Comparison of ENCODE assay signal across 7 mouse cellular contexts in the genomic region with DNA sequence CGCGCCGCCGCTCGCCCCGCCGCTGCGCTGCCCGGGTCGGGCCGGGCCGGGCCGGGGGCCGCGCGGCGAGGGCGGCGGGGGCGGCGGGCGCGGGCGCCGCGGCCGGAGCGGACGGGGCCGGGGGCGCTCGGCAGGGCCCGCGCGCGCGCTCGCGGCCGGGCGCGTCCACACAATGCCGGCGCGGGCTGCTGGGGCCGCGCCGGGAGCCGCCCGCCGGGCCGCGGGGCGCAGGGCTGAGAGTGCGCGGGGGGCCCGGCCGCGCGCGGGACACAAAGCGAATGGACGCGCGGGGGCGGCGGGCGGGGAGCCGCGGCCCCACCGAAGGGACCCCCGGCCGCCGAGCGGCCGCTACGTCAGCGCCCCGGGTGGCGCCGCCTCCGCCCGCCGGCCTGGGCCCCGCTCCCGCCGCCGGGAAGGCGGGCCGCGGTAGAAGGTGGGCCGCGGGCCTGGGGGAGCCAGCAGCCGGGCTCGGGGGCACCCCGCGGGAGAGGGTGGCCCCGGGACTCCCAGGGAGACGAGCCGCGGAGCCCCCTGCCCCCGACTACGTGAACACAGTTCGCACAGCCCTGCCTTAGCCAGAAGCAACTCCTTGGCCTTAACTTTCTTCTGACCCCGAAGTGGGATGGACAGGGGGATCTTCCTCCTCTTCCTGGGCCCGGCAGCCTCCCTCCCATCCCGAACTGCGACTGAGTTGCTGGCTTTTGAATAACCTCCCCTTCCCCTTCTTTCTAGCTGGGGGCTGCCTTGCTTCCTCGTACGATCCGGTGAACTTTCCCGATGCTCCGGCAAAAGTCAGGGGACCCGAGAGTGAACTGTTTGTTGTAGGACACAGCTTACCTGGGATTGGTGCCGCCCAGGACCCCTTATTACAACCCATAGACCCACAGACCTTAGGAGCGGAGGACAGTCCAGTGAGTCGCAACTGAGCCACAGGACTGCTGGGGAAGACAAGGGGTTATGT. TPM values are rescaled to one million over a fixed set of nuclear protein-coding genes. Genes with fewer than 3 reads are reported as not detected.
DNase-seq lines count a peak whose midpoint lies in the region; ATAC-seq and TF ChIP-seq lines count a peak whose summit lies in the region.

A gene (minus strand): TSS at position 349 of the 961 bp plus-strand sequence.

- H3K27ac ChIP-seq in embryonic fibroblast, embryonic 13.5 days (ENCODE audit: insufficient read depth, low read length), result peak within 1 kb of the TSS; percentile 12; the same call in 1 of the 2 replicates
- H3K27ac ChIP-seq in heart, embryonic 14.5 days (replicated peaks in 1 of 2; ENCODE audit: control insufficient read depth in 1 of 2, insufficient read depth in 1 of 2, low read depth in 2 of 2, low read length in 2 of 2), result peak within 1 kb of the TSS; percentile 81 to 86
- peak within 1 kb of the TSS; percentile 97 for H3K27ac ChIP-seq in lung, postnatal 0 days (ENCODE audit: low read length)

- no peaks in the 10 kb centered on the region for H3K36me3 ChIP-seq in E14TG2a.4 (ENCODE audit: insufficient read depth, low read length)
- 0 out of 2 replicates have a peak, but pooled peaks cover 2% of the 10 kb centered on the region for H3K36me3 ChIP-seq in heart, embryonic 14.5 days (ENCODE audit: control insufficient read depth, insufficient read depth, low read length)
- H3K36me3 ChIP-seq in lung, postnatal 0 days (ENCODE audit: insufficient read depth, low read length), result no peaks in the 10 kb centered on the region

- peak within 1 kb of the TSS; percentile 97 for H3K9ac ChIP-seq in heart, embryonic 14.5 days (ENCODE audit: low read length)
- H3K9ac ChIP-seq in lung, postnatal 0 days (replicated peaks; ENCODE audit: low read depth), result peak within 1 kb of the TSS; percentile 99

- peak within 1 kb of the TSS; percentile 89 for H3K4me2 ChIP-seq in heart, embryonic 14.5 days (ENCODE audit: low read length)
- peak within 1 kb of the TSS; percentile 88 for H3K4me2 ChIP-seq in lung, postnatal 0 days (replicated peaks; ENCODE audit: low read depth, low read length)

- WGBS in heart, embryonic 14.5 days, result under 1% methylated on average over 83 of the region's 117 CpGs
- 1% methylated on average over 47 of the region's 117 CpGs for WGBS in lung, postnatal 0 days

- H3K4me1 ChIP-seq in E14TG2a.4 (replicated peaks; ENCODE audit: low read depth, low read length), result peaks cover 34% of the 10 kb centered on the region
- peaks cover 6% of the 10 kb centered on the region for H3K4me1 ChIP-seq in embryonic fibroblast, embryonic 13.5 days (ENCODE audit: control insufficient read depth, insufficient read depth, low read length)
- H3K4me1 ChIP-seq in heart, embryonic 14.5 days (ENCODE audit: control insufficient read depth in 2 of 2, insufficient read depth in 2 of 2, low read length in 2 of 2), result peaks cover 25 to 43% of the 10 kb centered on the region in 2 experiments
- H3K4me1 ChIP-seq in lung, postnatal 0 days (ENCODE audit: insufficient read depth, low read depth, low read length), result peaks cover 23% of the 10 kb centered on the region; the same call in 1 of the 2 replicates

- DNase-seq in adrenal gland, adult (ENCODE audit: inconsistent age in 2 of 2, low spot score in 1 of 2), result peak; percentile 59 to 89
- DNase-seq in kidney, postnatal 25 days, result peak; percentile 21 to 50
- DNase-seq in lung, postnatal 0 days (ENCODE audit: low spot score), result peak; percentile 58
- peak; percentile 58 for DNase-seq in ovary, postnatal 36 days (ENCODE audit: low spot score)

- peak; percentile 32 for ATAC-seq in heart, embryonic 14.5 days (ENCODE audit: insufficient number of reproducible peaks, insufficient read depth, low FRiP score, low read depth)
- ATAC-seq in lung, postnatal 0 days, result peak; percentile 42

- H3K4me3 ChIP-seq in E14TG2a.4 (replicated peaks; ENCODE audit: low read length), result peak within 1 kb of the TSS; percentile 83
- H3K4me3 ChIP-seq in embryonic fibroblast, embryonic 13.5 days (ENCODE audit: insufficient read depth, low read length), result peak within 1 kb of the TSS; percentile 84
- peak within 1 kb of the TSS; percentile 88 to 92 for H3K4me3 ChIP-seq in heart, embryonic 14.5 days (ENCODE audit: control insufficient read depth in 1 of 2, insufficient read depth in 1 of 2, low read depth in 1 of 2, low read length in 2 of 2)
- H3K4me3 ChIP-seq in lung, postnatal 0 days (ENCODE audit: low read depth, low read length), result peak within 1 kb of the TSS; percentile 88

- TF ChIP-seq EP300 in lung, postnatal 0 days (IDR thresholded peaks at IDR 0.05), result no peak

- peaks cover 50% of the 10 kb centered on the region for H3K27me3 ChIP-seq in E14TG2a.4 (ENCODE audit: insufficient read depth, low read length)
- H3K27me3 ChIP-seq in heart, embryonic 14.5 days (ENCODE audit: control insufficient read depth, insufficient read depth, low read length), result no peaks in the 10 kb centered on the region
- no peaks in the 10 kb centered on the region for H3K27me3 ChIP-seq in lung, postnatal 0 days (replicated peaks; ENCODE audit: insufficient read depth, low read length)

- no peaks in the 10 kb centered on the region for H3K9me3 ChIP-seq in E14TG2a.4 (ENCODE audit: low read length)
- H3K9me3 ChIP-seq in heart, embryonic 14.5 days (ENCODE audit: control insufficient read depth, low read length), result no peaks in the 10 kb centered on the region
- H3K9me3 ChIP-seq in lung, postnatal 0 days (ENCODE audit: low read length), result no peaks in the 10 kb centered on the region

- no peak for TF ChIP-seq CTCF in E14TG2a.4 (conservative IDR thresholded peaks at IDR 0.05; ENCODE audit: low read length)
- no peak for TF ChIP-seq CTCF in embryonic fibroblast, embryonic 13.5 days (IDR thresholded peaks at IDR 0.05; ENCODE audit: borderline replicate concordance, insufficient read depth, low read length)
- TF ChIP-seq CTCF in lung, postnatal 0 days (IDR thresholded peaks at IDR 0.05), result no peak

- TF ChIP-seq POLR2A in embryonic fibroblast, embryonic 13.5 days (IDR thresholded peaks at IDR 0.05; ENCODE audit: low read depth, low read length), result peak; percentile 44; the same call in 1 of the 2 replicates

RNA-seq across cellular contexts. Expression of the gene that starts here (rescaled TPM):
- polyA plus RNA-seq in embryonic fibroblast, embryonic 13.5 days (2011; ENCODE audit: insufficient read length, low read depth, missing spikeins), result 24.7 and 29.4 TPM in 2 replicates
- polyA plus RNA-seq in heart, embryonic 14.5 days (2014; fragmentation: Nextera tagmentation; extraction: Ambion mirVana), result 5.1 and 5.9 TPM in 2 replicates
- polyA plus RNA-seq in lung, postnatal 0 days (2015; fragmentation: Nextera tagmentation; extraction: Ambion mirVana), result 5.5 and 5.6 TPM in 2 replicates

Comparison
In these comparisons a context has a peak if more than half of its experiments do, and no peak if none do; other contexts are left out.
1. Peak in every context shown above with its lines: DNase-seq, ATAC-seq, H3K4me3 ChIP-seq and H3K27ac ChIP-seq.
2. H3K27ac ChIP-seq: peak in every context shown above with its lines; median percentile 97 in lung, postnatal 0 days; 84 in heart, embryonic 14.5 days; 12 in embryonic fibroblast, embryonic 13.5 days.